Mouse (Mus musculus): ENCODE measurements at regions not wholly inside any gene's neighbourhood (a gene's known extent, or its start where the extent isn't known, plus 50 kb on each side); places are given as distances from the start of the nearest gene placed in this dataset.

DNA sequence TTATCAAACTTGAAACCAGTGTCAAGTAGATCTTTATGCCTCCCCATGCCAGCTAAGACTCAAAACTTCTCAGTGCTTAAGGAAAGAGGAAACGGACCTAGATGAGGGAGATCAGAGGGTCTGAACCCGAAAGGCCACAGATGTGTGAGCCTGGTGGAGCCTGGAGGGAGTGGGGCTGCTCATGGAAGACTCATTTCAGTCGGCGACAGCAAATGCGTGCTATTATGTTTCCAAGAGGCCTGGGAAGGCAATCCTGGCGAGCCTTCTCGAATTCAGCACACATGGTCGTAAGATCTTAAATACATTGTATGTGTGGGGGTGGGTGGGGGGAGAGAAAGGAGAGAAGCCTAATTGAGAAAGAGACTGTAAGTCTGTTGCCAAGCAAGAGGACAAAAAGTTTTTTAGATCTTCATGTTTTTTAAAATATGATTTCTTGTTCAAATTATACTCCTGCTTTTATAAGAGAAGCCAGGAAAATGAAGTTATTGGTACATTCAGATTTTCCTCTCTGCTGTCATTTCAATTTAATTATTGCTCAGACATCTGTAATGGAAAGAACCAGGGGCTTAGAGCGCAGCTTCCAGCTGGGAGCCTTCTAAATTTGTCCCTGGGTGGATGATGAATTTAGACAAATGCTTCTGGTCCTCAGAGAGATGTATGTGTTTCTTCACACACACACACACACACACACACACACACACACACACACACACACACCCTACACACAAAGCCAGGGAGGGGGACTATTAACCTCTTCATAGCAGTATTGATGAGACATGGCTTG is 153.5 kb upstream of the Gas1 start:
- Histone ChIP-seq H3K36me3 (ENCODE audit: insufficient read depth, low read length) (no peaks in the 10 kb centered on the region), H3K9me3 (ENCODE audit: low read length) (0 out of 2 replicates have a peak, but pooled peaks cover 5% of the 10 kb centered on the region), H3K27ac (no peak overlapping the region), H3K4me3 (ENCODE audit: low read length) (no peak overlapping the region), H3K4me1 (ENCODE audit: insufficient read depth, low read length) (no peaks in the 10 kb centered on the region), H3K27me3 (ENCODE audit: insufficient read depth, low read length) (no peaks in the 10 kb centered on the region), H3K9ac (replicated peaks; ENCODE audit: low read length) (no peak overlapping the region), H3K4me2 (ENCODE audit: low read depth, low read length) (no peak overlapping the region)
- DNase-seq (ENCODE audit: low spot score) (peak; percentile 19), ATAC-seq (no peak)
- no peak for TF ChIP-seq CTCF (IDR thresholded peaks at IDR 0.05; ENCODE audit: low read depth)
- 72% methylated on average over 9 of the region's 9 CpGs for WGBS

DNA sequence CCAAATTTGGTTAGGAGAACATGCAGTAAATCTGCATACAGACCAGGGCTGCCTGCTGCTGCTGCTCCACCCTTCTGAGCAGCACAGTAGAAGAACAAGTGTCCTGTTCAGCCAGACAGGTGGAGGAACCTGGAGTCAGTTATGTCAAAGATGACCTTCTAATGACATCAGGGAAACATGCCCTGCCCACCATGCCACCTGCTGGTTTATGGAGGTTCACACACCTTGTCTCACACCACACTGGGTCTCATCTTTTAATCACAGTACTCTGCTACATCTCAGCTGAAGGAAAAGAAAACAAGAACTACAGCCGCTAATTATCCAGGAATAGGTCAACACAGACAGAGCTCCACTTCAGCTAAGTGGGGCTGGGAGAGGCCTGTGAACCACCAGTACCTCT is 159.0 kb upstream of the Gas1 start:
- DNase-seq (ENCODE audit: low spot score) = peak; percentile 15
- 82% methylated on average over 1 of the region's 1 CpGs for WGBS
- H3K9ac ChIP-seq (replicated peaks; ENCODE audit: low read length) = no peak overlapping the region
- no peak overlapping the region for H3K4me3 ChIP-seq (ENCODE audit: low read length)
- no peak overlapping the region for H3K4me2 ChIP-seq (ENCODE audit: low read depth, low read length)
- H3K9me3 ChIP-seq (ENCODE audit: low read length) = no peaks in the 10 kb centered on the region
- no peaks in the 10 kb centered on the region for H3K4me1 ChIP-seq (ENCODE audit: insufficient read depth, low read length)
- peak; percentile 35 for TF ChIP-seq CTCF (IDR thresholded peaks at IDR 0.05; ENCODE audit: low read depth)
- no peak for ATAC-seq
- no peaks in the 10 kb centered on the region for H3K36me3 ChIP-seq (ENCODE audit: insufficient read depth, low read length)
- H3K27ac ChIP-seq = no peak overlapping the region
- H3K27me3 ChIP-seq (ENCODE audit: insufficient read depth, low read length) = no peaks in the 10 kb centered on the region

DNA sequence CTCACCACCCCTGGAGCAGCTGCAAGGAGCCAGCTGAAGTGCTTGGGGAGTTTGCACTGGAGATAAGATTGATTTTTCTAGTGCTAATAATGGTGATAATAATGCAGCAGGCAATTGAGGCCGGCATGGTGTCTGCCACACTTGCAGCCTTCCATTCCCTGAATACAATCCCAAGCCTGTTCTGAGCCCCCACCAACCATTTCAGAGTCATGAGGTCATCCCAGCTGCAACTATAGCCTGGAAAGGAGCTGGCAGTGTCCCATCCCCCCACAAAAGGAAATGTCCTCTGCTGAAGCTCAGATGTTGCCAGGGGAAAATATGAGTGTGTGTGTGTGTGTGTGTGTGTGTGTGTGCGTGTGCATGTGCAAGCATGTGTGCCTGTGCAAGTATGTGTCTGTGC is 160.2 kb upstream of the Gas1 start:
- Histone ChIP-seq H3K27ac (no peak overlapping the region), H3K9me3 (ENCODE audit: low read length) (no peaks in the 10 kb centered on the region), H3K4me2 (ENCODE audit: low read depth, low read length) (no peak overlapping the region), H3K9ac (replicated peaks; ENCODE audit: low read length) (no peak overlapping the region), H3K36me3 (ENCODE audit: insufficient read depth, low read length) (no peaks in the 10 kb centered on the region), H3K4me1 (ENCODE audit: insufficient read depth, low read length) (no peaks in the 10 kb centered on the region), H3K4me3 (ENCODE audit: low read length) (no peak overlapping the region), H3K27me3 (ENCODE audit: insufficient read depth, low read length) (no peaks in the 10 kb centered on the region)
- TF ChIP-seq CTCF (IDR thresholded peaks at IDR 0.05; ENCODE audit: low read depth) = no peak
- WGBS = 48% methylated on average over 2 of the region's 2 CpGs
- ATAC-seq = 0 out of 2 replicates have a peak, but pooled peaks have one; percentile 38
- peak; percentile 16 for DNase-seq (ENCODE audit: low spot score)

DNA sequence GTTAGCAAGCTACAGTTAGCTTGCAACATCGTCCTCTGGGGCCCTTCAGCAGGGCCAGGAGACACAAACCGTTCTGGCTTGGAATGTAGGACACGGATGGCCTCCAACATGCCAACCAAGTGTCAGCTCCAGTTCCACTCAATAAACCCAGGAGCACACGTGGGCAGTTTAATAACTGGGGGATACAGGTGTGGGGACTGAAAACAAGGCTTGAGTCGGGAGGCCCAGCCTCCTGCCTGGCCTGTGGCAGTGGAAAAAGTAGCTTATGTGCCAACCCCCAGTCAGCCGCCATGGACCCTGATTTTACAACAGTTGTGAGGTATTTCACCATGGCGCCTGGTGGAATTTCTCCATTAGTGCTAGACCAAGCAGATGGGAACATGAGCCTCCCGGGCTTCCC is 160.9 kb upstream of the Gas1 start:
- Histone ChIP-seq H3K27me3 (ENCODE audit: insufficient read depth, low read length) (no peaks in the 10 kb centered on the region), H3K4me1 (ENCODE audit: insufficient read depth, low read length) (no peaks in the 10 kb centered on the region), H3K4me2 (ENCODE audit: low read depth, low read length) (no peak overlapping the region), H3K9me3 (ENCODE audit: low read length) (no peaks in the 10 kb centered on the region), H3K27ac (no peak overlapping the region), H3K9ac (replicated peaks; ENCODE audit: low read length) (no peak overlapping the region), H3K4me3 (ENCODE audit: low read length) (no peak overlapping the region), H3K36me3 (ENCODE audit: insufficient read depth, low read length) (no peaks in the 10 kb centered on the region)
- TF ChIP-seq CTCF (IDR thresholded peaks at IDR 0.05; ENCODE audit: low read depth) = no peak
- ATAC-seq (no peak), DNase-seq (ENCODE audit: low spot score) (no peak)
- 81% methylated on average over 8 of the region's 8 CpGs for WGBS

DNA sequence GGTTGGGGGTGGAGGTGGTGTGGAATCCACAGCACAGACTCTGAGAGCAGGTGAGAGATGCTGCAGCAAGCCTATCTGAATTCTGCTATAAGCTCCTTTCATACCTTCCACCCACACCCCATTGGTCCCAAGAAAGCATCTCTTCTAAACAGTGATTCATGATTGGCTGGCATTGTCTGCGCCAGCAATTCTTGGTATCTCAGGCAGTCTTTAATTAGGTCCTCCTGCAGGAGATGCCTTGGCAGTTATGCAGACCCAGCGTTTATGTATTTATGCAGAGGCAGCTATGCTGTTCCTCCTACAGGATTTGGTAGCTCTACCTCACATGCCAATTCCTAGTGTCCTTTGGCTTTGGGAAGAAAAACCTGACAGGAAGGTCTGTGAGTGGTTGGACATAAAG is 162.9 kb upstream of the Gas1 start:
- no peak for TF ChIP-seq CTCF (IDR thresholded peaks at IDR 0.05; ENCODE audit: low read depth)
- 75% methylated on average over 2 of the region's 2 CpGs for WGBS
- Histone ChIP-seq H3K9me3 (ENCODE audit: low read length) (no peaks in the 10 kb centered on the region), H3K4me2 (ENCODE audit: low read depth, low read length) (no peak overlapping the region), H3K4me1 (ENCODE audit: insufficient read depth, low read length) (no peaks in the 10 kb centered on the region), H3K27ac (no peak overlapping the region), H3K4me3 (ENCODE audit: low read length) (no peak overlapping the region), H3K9ac (replicated peaks; ENCODE audit: low read length) (no peak overlapping the region), H3K27me3 (ENCODE audit: insufficient read depth, low read length) (no peaks in the 10 kb centered on the region), H3K36me3 (ENCODE audit: insufficient read depth, low read length) (no peaks in the 10 kb centered on the region)
- DNase-seq (ENCODE audit: low spot score) = no peak
- no peak for ATAC-seq

DNA sequence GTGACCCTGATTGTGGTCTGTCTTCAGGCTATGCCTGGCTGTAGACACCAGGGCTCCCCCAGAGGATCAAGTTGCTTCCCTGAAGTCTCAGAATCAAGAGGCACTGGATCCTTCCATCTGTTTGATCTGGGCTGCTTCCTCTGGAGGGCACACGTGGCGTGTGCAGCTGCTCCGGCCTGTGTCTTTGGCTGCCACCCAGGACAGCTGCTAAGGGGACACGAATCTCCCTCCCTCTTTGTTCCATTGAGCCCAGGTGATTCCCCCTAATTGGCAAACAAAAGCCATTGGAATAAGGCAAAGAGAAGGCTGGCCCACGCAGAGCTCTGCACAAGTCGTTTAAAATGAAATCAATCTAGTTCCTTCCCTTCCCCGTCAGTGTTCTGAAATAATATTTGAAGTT is 170.7 kb upstream of the Gas1 start:
- Histone ChIP-seq H3K36me3 (ENCODE audit: insufficient read depth, low read length) (no peaks in the 10 kb centered on the region), H3K4me1 (ENCODE audit: insufficient read depth, low read length) (no peaks in the 10 kb centered on the region), H3K9me3 (ENCODE audit: low read length) (no peaks in the 10 kb centered on the region), H3K4me3 (ENCODE audit: low read length) (no peak overlapping the region), H3K27ac (no peak overlapping the region), H3K9ac (replicated peaks; ENCODE audit: low read length) (no peak overlapping the region), H3K27me3 (ENCODE audit: insufficient read depth, low read length) (no peaks in the 10 kb centered on the region), H3K4me2 (ENCODE audit: low read depth, low read length) (no peak overlapping the region)
- peak; percentile 72 for DNase-seq (ENCODE audit: low spot score)
- peak; percentile 10; the same call in 1 of the 2 replicates for TF ChIP-seq CTCF (IDR thresholded peaks at IDR 0.05; ENCODE audit: low read depth)
- peak; percentile 72 for ATAC-seq
- WGBS = 13% methylated on average over 7 of the region's 7 CpGs

DNA sequence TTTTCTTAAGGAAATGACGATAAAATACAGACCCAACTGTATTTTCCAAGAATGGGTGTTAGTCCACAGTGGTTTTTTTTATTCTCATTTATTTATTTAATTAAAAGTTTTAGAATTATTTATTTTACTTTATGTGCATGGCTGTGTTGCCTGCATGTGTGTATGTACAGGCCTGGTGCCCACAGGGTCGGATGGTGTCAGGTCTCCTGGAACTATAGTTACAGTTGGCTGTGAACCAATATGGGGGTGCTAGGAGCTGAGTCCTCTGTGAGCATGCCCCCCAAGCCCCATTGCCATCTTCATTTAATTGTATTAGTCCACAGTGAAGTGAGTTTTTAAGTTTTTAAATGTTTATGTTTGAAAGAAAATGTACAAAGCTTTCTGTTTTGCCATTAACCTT is 171.3 kb upstream of the Gas1 start:
- 63% methylated on average over 2 of the region's 2 CpGs for WGBS
- no peak overlapping the region for H3K9ac ChIP-seq (replicated peaks; ENCODE audit: low read length)

More for the DNA sequence above, 171.3 kb upstream of the Gas1 start:
- no peak for TF ChIP-seq CTCF (IDR thresholded peaks at IDR 0.05; ENCODE audit: low read depth)
- H3K4me2 ChIP-seq (ENCODE audit: low read depth, low read length) = no peak overlapping the region
- H3K36me3 ChIP-seq (ENCODE audit: insufficient read depth, low read length) = no peaks in the 10 kb centered on the region
- no peaks in the 10 kb centered on the region for H3K4me1 ChIP-seq (ENCODE audit: insufficient read depth, low read length)
- no peaks in the 10 kb centered on the region for H3K27me3 ChIP-seq (ENCODE audit: insufficient read depth, low read length)
- H3K27ac ChIP-seq = no peak overlapping the region
- no peaks in the 10 kb centered on the region for H3K9me3 ChIP-seq (ENCODE audit: low read length)
- ATAC-seq = no peak
- no peak for DNase-seq (ENCODE audit: low spot score)
- H3K4me3 ChIP-seq (ENCODE audit: low read length) = no peak overlapping the region

Data from hindbrain, postnatal 0 days (tissue).